ENCODE assay signal across 9 mouse cellular contexts in the genomic region with DNA sequence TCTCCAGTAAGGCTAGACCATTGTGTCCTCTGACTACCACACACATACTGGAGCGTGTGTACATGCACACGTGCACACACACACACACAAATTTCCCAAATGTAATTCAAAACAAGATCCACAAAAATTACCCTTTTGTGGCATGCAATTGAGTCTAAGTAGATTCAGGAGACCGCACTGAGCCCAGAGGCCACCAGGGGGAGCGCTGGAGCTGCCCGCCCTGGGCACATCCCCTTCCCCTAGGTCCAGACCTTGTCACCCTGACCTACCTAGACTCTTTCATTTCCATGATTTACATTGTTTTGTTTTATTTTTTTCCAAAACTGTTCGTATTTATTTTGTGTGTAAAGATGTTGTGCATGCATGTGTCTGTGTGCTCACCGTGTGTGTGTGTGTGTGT. TPM values are rescaled to one million over a fixed set of nuclear protein-coding genes. Genes with fewer than 3 reads are reported as not detected.
DNase-seq lines count a peak whose midpoint lies in the region; ATAC-seq and TF ChIP-seq lines count a peak whose summit lies in the region.
"Had no signal": no experiment of that assay in that cellular context is flagged by ENCODE, and none has a peak within 500 bp of the region (broad histone marks: within the 10 kb centered on the region; RNA-seq: fewer than 3 reads in every experiment).

No protein-coding gene starts in this region.

- no peaks in the 10 kb centered on the region for H3K9me3 ChIP-seq in kidney, embryonic 14.5 days (ENCODE audit: control insufficient read depth, low read length)
- no peaks in the 10 kb centered on the region for H3K9me3 ChIP-seq in embryonic facial prominence, embryonic 10.5 days
- H3K9me3 ChIP-seq in liver, embryonic 13.5 days (replicated peaks): no peaks in the 10 kb centered on the region
- H3K9me3 ChIP-seq: lung, embryonic 15.5 days had no signal

- no peaks in the 10 kb centered on the region for H3K36me3 ChIP-seq in kidney, adult 2 months (ENCODE audit: control insufficient read depth, insufficient read depth, low read length)
- H3K36me3 ChIP-seq in kidney, embryonic 14.5 days (ENCODE audit: control insufficient read depth, insufficient read depth, low read length): no peaks in the 10 kb centered on the region
- no peaks in the 10 kb centered on the region for H3K36me3 ChIP-seq in embryonic facial prominence, embryonic 10.5 days (replicated peaks)
- no peaks in the 10 kb centered on the region for H3K36me3 ChIP-seq in liver, embryonic 13.5 days
- H3K36me3 ChIP-seq: lung, embryonic 15.5 days had no signal

- H3K27ac ChIP-seq in kidney, adult 2 months (ENCODE audit: insufficient read depth, low read depth, low read length): no peak overlapping the region
- H3K27ac ChIP-seq in kidney, embryonic 14.5 days (ENCODE audit: low read depth, low read length): no peak overlapping the region
- H3K27ac ChIP-seq in embryonic facial prominence, embryonic 10.5 days (replicated peaks): no peak overlapping the region
- no peak overlapping the region for H3K27ac ChIP-seq in liver, embryonic 13.5 days
- H3K27ac ChIP-seq: lung, embryonic 15.5 days had no signal

- no peak overlapping the region for H3K4me2 ChIP-seq in kidney, embryonic 14.5 days (replicated peaks; ENCODE audit: low read depth, low read length)
- H3K4me2 ChIP-seq in liver, embryonic 13.5 days: no peak overlapping the region
- H3K4me2 ChIP-seq: lung, embryonic 15.5 days had no signal

- no peak overlapping the region for H3K9ac ChIP-seq in kidney, embryonic 14.5 days (ENCODE audit: low read depth, low read length)
- H3K9ac ChIP-seq in liver, embryonic 13.5 days: no peak overlapping the region
- H3K9ac ChIP-seq: lung, embryonic 15.5 days had no signal

- DNase-seq in kidney, adult 2 months: peak; percentile 58
- DNase-seq in CD8-positive naive resting alpha-beta T cell, adult 2 months (ENCODE audit: low read depth in 2 of 2, low spot score in 2 of 2): peak; percentile 60 to 71
- DNase-seq in adrenal gland, adult 2 months: peak; percentile 66
- DNase-seq in embryonic facial prominence, embryonic 10.5 days (ENCODE audit: low spot score): peak; percentile 78
- peak; percentile 38 for DNase-seq in liver, embryonic 13.5 days
- peak; percentile 59 to 82 for DNase-seq in spleen, postnatal 10 days (ENCODE audit: low spot score in 2 of 2)
- DNase-seq in right cerebral cortex, postnatal 36 days (ENCODE audit: low spot score in 2 of 2): no peak

- ATAC-seq in kidney, embryonic 14.5 days (ENCODE audit: low FRiP score, low TSS enrichment): no peak
- ATAC-seq in liver, embryonic 13.5 days (ENCODE audit: low read depth): no peak

- WGBS in kidney, adult 2 months: 5% methylated on average over 7 of the region's 7 CpGs
- WGBS in kidney, embryonic 14.5 days: 6% methylated on average over 7 of the region's 7 CpGs
- WGBS in embryonic facial prominence, embryonic 10.5 days: 10% methylated on average over 7 of the region's 7 CpGs
- WGBS in liver, embryonic 13.5 days (ENCODE audit: insufficient replicate concordance): 5% methylated on average over 7 of the region's 7 CpGs

- peak; percentile 75 for TF ChIP-seq CTCF in kidney, adult 2 months (conservative IDR thresholded peaks at IDR 0.05; ENCODE audit: insufficient read depth, insufficient read length, low read depth, low read length)

- no peak overlapping the region for H3K4me3 ChIP-seq in kidney, adult 2 months (ENCODE audit: insufficient read depth, low read depth, low read length)
- H3K4me3 ChIP-seq in kidney, embryonic 14.5 days (ENCODE audit: low read length): no peak overlapping the region
- no peak overlapping the region for H3K4me3 ChIP-seq in embryonic facial prominence, embryonic 10.5 days
- no peak overlapping the region for H3K4me3 ChIP-seq in liver, embryonic 13.5 days (replicated peaks)
- H3K4me3 ChIP-seq: lung, embryonic 15.5 days had no signal

- no peak for TF ChIP-seq POLR2A in kidney, adult 2 months (IDR thresholded peaks at IDR 0.05; ENCODE audit: low read depth, low read length)

- no peaks in the 10 kb centered on the region for H3K27me3 ChIP-seq in kidney, adult 2 months (replicated peaks; ENCODE audit: control insufficient read depth, insufficient read depth, low read length)
- H3K27me3 ChIP-seq in kidney, embryonic 14.5 days (ENCODE audit: control insufficient read depth, insufficient read depth, low read length): no peaks in the 10 kb centered on the region
- peaks cover 25% of the 10 kb centered on the region for H3K27me3 ChIP-seq in embryonic facial prominence, embryonic 10.5 days (replicated peaks; ENCODE audit: low read depth, poor library complexity, severe bottlenecking)
- peaks cover 24% of the 10 kb centered on the region for H3K27me3 ChIP-seq in liver, embryonic 13.5 days

- H3K4me1 ChIP-seq in kidney, adult 2 months (ENCODE audit: control insufficient read depth, insufficient read depth, low read length): no peaks in the 10 kb centered on the region
- 0 out of 2 replicates have a peak, but pooled peaks cover 4% of the 10 kb centered on the region for H3K4me1 ChIP-seq in kidney, embryonic 14.5 days (ENCODE audit: control insufficient read depth, insufficient read depth, low read length)
- H3K4me1 ChIP-seq in embryonic facial prominence, embryonic 10.5 days: peaks cover 25% of the 10 kb centered on the region
- peaks cover 21% of the 10 kb centered on the region for H3K4me1 ChIP-seq in liver, embryonic 13.5 days (replicated peaks)

RNA-seq across cellular contexts. Expression of a gene that starts 1.9 kb away (rescaled TPM):
- polyA plus RNA-seq in kidney, adult 2 months (2012; rRNA removed): 1.9 and 2.0 TPM in 2 replicates
- 2.2 and 4.8 TPM in 2 replicates for polyA plus RNA-seq in kidney, embryonic 14.5 days (2014; fragmentation: Nextera tagmentation; extraction: Ambion mirVana)
- total RNA-seq in adrenal gland, adult 2 months (2021): 1 to 10 TPM; 5.4 to 9.2 TPM
- 8.5 and 8.6 TPM in 2 replicates for polyA plus RNA-seq in adrenal gland, adult 2 months (2012; rRNA removed)
- polyA plus RNA-seq in embryonic facial prominence, embryonic 10.5 days (2016; fragmentation: Nextera tagmentation; extraction: Ambion mirVana): 6.5 and 6.7 TPM in 2 replicates
- 0.44 and 0.46 TPM in 2 replicates for polyA plus RNA-seq in liver, embryonic 13.5 days (2015; fragmentation: Nextera tagmentation; extraction: Ambion mirVana)

RNA-seq across cellular contexts. Expression of a gene that starts 8.8 kb away (rescaled TPM):
- polyA plus RNA-seq in kidney, adult 2 months (2012; rRNA removed): 0.04 and 0.25 TPM in 2 replicates
- polyA plus RNA-seq in kidney, embryonic 14.5 days (2014; fragmentation: Nextera tagmentation; extraction: Ambion mirVana): 0.37 TPM in 1 of 2 replicates, not detected in the other
- total RNA-seq in adrenal gland, adult 2 months (2021): 1 to 10 TPM; 1.4 to 3.6 TPM
- polyA plus RNA-seq in adrenal gland, adult 2 months (2012; rRNA removed): 2.1 and 2.4 TPM in 2 replicates
- 1.4 and 1.9 TPM in 2 replicates for polyA plus RNA-seq in embryonic facial prominence, embryonic 10.5 days (2016; fragmentation: Nextera tagmentation; extraction: Ambion mirVana)
- polyA plus RNA-seq in liver, embryonic 13.5 days (2015; fragmentation: Nextera tagmentation; extraction: Ambion mirVana): 0.06 TPM in 1 of 2 replicates, not detected in the other

RNA-seq across cellular contexts. Expression of a gene that starts 20.6 kb away (rescaled TPM):
- polyA plus RNA-seq in kidney, adult 2 months (2012; rRNA removed): 37.5 and 39.6 TPM in 2 replicates
- polyA plus RNA-seq in kidney, embryonic 14.5 days (2014; fragmentation: Nextera tagmentation; extraction: Ambion mirVana): 6.4 and 9.1 TPM in 2 replicates
- 10 to 100 TPM; 50.9 to 53.0 TPM for total RNA-seq in adrenal gland, adult 2 months (2021)
- 121 and 154 TPM in 2 replicates for polyA plus RNA-seq in adrenal gland, adult 2 months (2012; rRNA removed)
- 14.0 and 16.9 TPM in 2 replicates for polyA plus RNA-seq in embryonic facial prominence, embryonic 10.5 days (2016; fragmentation: Nextera tagmentation; extraction: Ambion mirVana)
- polyA plus RNA-seq in liver, embryonic 13.5 days (2015; fragmentation: Nextera tagmentation; extraction: Ambion mirVana): 5.7 and 5.8 TPM in 2 replicates

RNA-seq across cellular contexts. Expression of a gene that starts 43.3 kb away (rescaled TPM):
- polyA plus RNA-seq in kidney, adult 2 months (2012; rRNA removed): 183 and 212 TPM in 2 replicates
- 140 and 196 TPM in 2 replicates for polyA plus RNA-seq in kidney, embryonic 14.5 days (2014; fragmentation: Nextera tagmentation; extraction: Ambion mirVana)
- 100 to 1,000 TPM; 198 to 288 TPM for total RNA-seq in adrenal gland, adult 2 months (2021)
- polyA plus RNA-seq in adrenal gland, adult 2 months (2012; rRNA removed): 495 and 554 TPM in 2 replicates
- 289 and 290 TPM in 2 replicates for polyA plus RNA-seq in embryonic facial prominence, embryonic 10.5 days (2016; fragmentation: Nextera tagmentation; extraction: Ambion mirVana)
- polyA plus RNA-seq in liver, embryonic 13.5 days (2015; fragmentation: Nextera tagmentation; extraction: Ambion mirVana): 69.1 and 71.6 TPM in 2 replicates

RNA-seq across cellular contexts. Expression of a gene that starts 53.2 kb away (rescaled TPM):
- polyA plus RNA-seq in kidney, adult 2 months (2012; rRNA removed): 22.2 and 26.1 TPM in 2 replicates
- 50.6 and 58.9 TPM in 2 replicates for polyA plus RNA-seq in kidney, embryonic 14.5 days (2014; fragmentation: Nextera tagmentation; extraction: Ambion mirVana)
- 10 to 100 TPM; 40.5 to 77.9 TPM for total RNA-seq in adrenal gland, adult 2 months (2021)
- polyA plus RNA-seq in adrenal gland, adult 2 months (2012; rRNA removed): 75.0 and 95.7 TPM in 2 replicates
- polyA plus RNA-seq in embryonic facial prominence, embryonic 10.5 days (2016; fragmentation: Nextera tagmentation; extraction: Ambion mirVana): 102 and 109 TPM in 2 replicates
- polyA plus RNA-seq in liver, embryonic 13.5 days (2015; fragmentation: Nextera tagmentation; extraction: Ambion mirVana): 35.1 and 38.2 TPM in 2 replicates

Comparison
In these comparisons a context has a peak if more than half of its experiments do, and no peak if none do; other contexts are left out.
1. DNase-seq: peak in kidney, adult 2 months (single experiment), CD8-positive naive resting alpha-beta T cell, adult 2 months (2 of 2), adrenal gland, adult 2 months (single experiment), embryonic facial prominence, embryonic 10.5 days (single experiment), liver, embryonic 13.5 days (single experiment) and spleen, postnatal 10 days (2 of 2); none in right cerebral cortex, postnatal 36 days (0 of 2).